Mouse (Mus musculus): ENCODE data around the gene Thpo. TPM values are rescaled to one million over a fixed set of nuclear protein-coding genes. Genes with fewer than 3 reads are reported as not detected.
A peak's percentile ranks its signal among the peaks of the same experiment; 100 is the strongest.

Gene Thpo
- polyA plus RNA-seq, 1 experiment: 15.8 TPM

DNA sequence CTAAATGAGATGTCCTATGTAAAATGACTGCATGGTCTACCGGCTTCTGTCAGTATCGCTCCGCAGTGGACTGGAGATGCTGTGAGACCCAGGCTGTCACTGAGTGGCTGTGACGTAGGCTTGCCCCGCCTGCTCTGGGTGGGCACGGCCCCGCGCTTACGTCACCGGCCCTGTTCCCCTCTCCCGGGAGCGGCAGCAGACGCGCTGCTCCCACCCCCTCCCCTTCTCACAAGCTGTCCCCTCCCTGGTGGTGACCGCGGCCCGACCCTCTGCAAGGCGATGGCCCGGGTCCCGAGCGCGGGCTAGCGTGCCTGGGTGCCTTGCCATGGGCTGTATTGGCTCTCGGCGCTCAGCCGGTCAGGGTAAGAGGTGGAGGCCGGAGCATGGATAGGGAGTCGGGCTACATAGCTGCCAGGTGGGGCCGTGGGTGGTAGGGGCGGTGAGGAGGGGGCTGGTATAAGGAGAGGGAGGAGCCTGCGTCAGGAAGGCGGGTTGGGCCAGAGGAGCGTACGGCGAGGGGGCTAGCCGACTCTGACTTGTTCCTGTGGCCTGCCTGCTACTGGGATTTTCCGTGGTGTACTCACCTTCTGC lies 41.1 kb downstream of the Thpo start, which contains the start of gene Fam131a:
Fam131a (plus strand) TSS at position 131 of the 591 bp plus-strand sequence.
- DNase-seq: peak; percentile 96 to 97
- H3K4me1 ChIP-seq (ENCODE audit: control insufficient read depth, insufficient read depth, low read length): no peaks in the 10 kb centered on the region
- TF ChIP-seq POLR2A (IDR thresholded peaks at IDR 0.05; ENCODE audit: borderline replicate concordance, insufficient read depth, low read length) (peak; percentile 92), CTCF (IDR thresholded peaks at IDR 0.05; ENCODE audit: borderline replicate concordance, insufficient read depth, low read depth, low read length) (no peak)
- no peaks in the 10 kb centered on the region for H3K27me3 ChIP-seq (ENCODE audit: control insufficient read depth, insufficient read depth, low read length)
- peak within 1 kb of the TSS; percentile 82 for H3K4me3 ChIP-seq (replicated peaks; ENCODE audit: insufficient read depth, low read depth, low read length)
- H3K27ac ChIP-seq (ENCODE audit: insufficient read depth, low read length): peak within 1 kb of the TSS; percentile 90
- 0% methylated on average over 37 of the region's 37 CpGs for WGBS

DNA sequence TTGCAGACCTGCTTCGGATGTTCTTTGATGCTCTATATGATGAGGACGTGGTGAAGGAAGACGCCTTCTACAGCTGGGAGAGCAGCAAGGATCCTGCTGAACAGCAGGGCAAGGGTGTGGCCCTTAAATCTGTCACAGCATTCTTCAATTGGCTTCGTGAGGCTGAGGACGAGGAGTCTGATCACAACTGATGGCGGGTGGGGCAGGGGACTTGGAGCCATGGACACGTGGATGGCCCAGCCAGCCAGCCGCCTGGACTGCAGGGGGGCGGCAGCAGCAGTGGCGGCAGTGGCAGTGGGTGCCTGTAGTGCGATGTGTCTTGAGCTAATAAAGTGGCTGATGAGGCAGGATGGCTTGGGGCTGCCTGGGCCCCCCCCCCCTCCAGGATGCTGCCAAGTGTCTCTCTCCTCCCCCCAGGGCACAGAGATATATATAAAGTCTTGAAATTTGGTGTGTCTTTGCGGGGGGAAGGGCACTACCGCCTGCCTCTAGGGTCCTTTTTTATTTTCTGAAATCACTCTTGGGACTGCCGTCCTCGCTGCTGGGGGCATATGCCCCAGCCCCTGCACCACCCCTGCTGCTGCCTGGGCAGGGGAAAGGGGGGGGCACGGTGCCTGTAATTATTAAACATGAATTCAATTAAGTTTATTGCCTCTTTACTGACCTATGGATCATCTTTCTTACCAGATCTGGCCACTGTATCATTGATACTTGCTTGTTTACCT lies 41.9 kb downstream of the Thpo start:
- H3K27ac ChIP-seq (ENCODE audit: insufficient read depth, low read length): peak overlapping the region; percentile 37
- WGBS: 41% methylated on average over 16 of the region's 16 CpGs
- no peak for TF ChIP-seq CTCF (IDR thresholded peaks at IDR 0.05; ENCODE audit: borderline replicate concordance, insufficient read depth, low read depth, low read length)
- TF ChIP-seq POLR2A (IDR thresholded peaks at IDR 0.05; ENCODE audit: borderline replicate concordance, insufficient read depth, low read length): no peak
- H3K4me1 ChIP-seq (ENCODE audit: control insufficient read depth, insufficient read depth, low read length): no peaks in the 10 kb centered on the region
- H3K27me3 ChIP-seq (ENCODE audit: control insufficient read depth, insufficient read depth, low read length): no peaks in the 10 kb centered on the region
- no peak overlapping the region for H3K4me3 ChIP-seq (replicated peaks; ENCODE audit: insufficient read depth, low read depth, low read length)
- peak; percentile 38 to 39 for DNase-seq

DNA sequence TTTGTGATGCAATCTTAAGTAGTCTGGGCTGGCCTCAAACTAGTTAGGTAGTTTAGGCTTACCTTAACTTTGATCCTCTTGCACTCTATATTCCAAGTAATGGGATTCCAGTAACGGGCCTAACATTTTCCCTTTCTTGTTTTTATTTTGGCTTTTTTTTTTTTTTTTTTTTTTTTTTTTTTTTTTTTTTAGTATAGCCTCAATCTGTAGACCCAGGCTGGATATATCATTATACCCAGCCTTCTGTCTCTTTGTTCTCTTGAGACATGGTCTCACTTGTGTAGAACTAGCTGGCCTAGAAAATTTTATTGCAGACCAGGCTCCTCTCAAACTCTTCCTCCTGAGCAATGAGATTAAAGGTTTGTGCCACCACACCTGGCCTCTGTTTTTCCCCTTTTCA lies 42.7 kb downstream of the Thpo start:
- Histone ChIP-seq H3K4me1 (ENCODE audit: control insufficient read depth, insufficient read depth, low read length) (no peaks in the 10 kb centered on the region), H3K27me3 (ENCODE audit: control insufficient read depth, insufficient read depth, low read length) (no peaks in the 10 kb centered on the region), H3K27ac (ENCODE audit: insufficient read depth, low read length) (no peak overlapping the region), H3K4me3 (replicated peaks; ENCODE audit: insufficient read depth, low read depth, low read length) (no peak overlapping the region)
- DNase-seq: no peak
- TF ChIP-seq POLR2A (IDR thresholded peaks at IDR 0.05; ENCODE audit: borderline replicate concordance, insufficient read depth, low read length) (no peak), CTCF (IDR thresholded peaks at IDR 0.05; ENCODE audit: borderline replicate concordance, insufficient read depth, low read depth, low read length) (no peak)
- 74% methylated on average over 1 of the region's 1 CpGs for WGBS

DNA sequence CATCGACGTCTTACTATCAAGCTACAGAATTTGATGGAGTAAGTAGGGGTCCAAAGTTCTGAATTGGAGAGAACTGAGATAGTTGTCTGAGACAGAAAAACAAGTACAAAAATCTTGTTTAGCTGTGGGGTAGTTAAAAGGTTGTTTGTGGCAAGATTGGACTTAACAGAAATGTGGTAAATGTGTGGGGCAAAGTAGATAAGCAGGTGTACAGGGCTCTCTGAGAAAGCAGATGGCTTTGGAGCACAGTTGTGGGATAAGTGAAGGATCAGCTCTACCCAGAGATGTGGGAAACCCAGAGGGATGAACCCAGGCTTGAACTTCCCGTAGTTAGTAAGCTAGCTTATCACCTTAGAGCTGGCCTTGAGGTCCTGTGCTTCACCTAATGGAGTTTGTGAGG lies 43.5 kb downstream of the Thpo start:
- WGBS: 92% methylated on average over 3 of the region's 3 CpGs

DNA sequence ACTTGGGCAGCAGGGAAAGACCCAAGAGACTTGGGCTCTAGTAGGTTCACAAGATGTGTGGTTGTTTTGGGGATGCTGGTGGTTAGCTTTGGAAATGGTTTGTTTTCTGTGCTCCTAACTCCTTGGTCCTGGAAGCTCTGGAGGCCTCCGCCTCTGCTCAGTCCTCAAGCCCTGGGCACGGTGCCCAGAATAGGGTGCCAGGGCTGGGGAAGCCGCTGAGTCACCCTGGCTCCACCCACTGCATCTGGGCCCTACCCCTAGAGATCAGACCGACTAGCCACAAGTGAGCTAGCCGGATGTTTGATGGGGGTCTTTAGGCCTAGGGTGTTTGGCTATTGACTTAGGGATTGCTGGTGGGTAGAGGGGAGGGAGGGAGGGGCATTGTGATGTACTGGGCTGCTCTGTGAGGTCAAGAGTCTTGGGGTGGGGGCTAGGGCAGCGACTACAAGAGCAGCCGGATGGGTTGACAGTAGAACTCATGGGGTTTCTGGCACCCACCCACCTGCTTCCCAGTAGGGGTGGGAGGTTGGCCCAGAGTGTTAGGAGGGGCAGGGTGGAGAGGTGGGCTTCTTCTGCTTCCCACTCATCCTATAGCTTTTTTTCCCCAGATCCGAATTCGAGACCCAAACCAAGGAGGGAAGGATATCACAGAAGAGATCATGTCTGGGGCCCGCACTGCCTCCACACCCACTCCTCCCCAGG lies 56.2 kb downstream of the Thpo start:
- 25% methylated on average over 10 of the region's 10 CpGs for WGBS
- H3K4me3 ChIP-seq (replicated peaks; ENCODE audit: insufficient read depth, low read depth, low read length): no peak overlapping the region
- H3K27me3 ChIP-seq (ENCODE audit: control insufficient read depth, insufficient read depth, low read length): no peaks in the 10 kb centered on the region
- TF ChIP-seq POLR2A (IDR thresholded peaks at IDR 0.05; ENCODE audit: borderline replicate concordance, insufficient read depth, low read length) (no peak), CTCF (IDR thresholded peaks at IDR 0.05; ENCODE audit: borderline replicate concordance, insufficient read depth, low read depth, low read length) (no peak)
- DNase-seq: peak; percentile 81 to 87
- no peak overlapping the region for H3K27ac ChIP-seq (ENCODE audit: insufficient read depth, low read length)
- H3K4me1 ChIP-seq (ENCODE audit: control insufficient read depth, insufficient read depth, low read length): peaks cover 19% of the 10 kb centered on the region

More for the DNA sequence above, 43.5 kb downstream of the Thpo start:
- TF ChIP-seq CTCF (IDR thresholded peaks at IDR 0.05; ENCODE audit: borderline replicate concordance, insufficient read depth, low read depth, low read length) (no peak), POLR2A (IDR thresholded peaks at IDR 0.05; ENCODE audit: borderline replicate concordance, insufficient read depth, low read length) (no peak)
- Histone ChIP-seq H3K27ac (ENCODE audit: insufficient read depth, low read length) (no peak overlapping the region), H3K4me1 (ENCODE audit: control insufficient read depth, insufficient read depth, low read length) (no peaks in the 10 kb centered on the region), H3K27me3 (ENCODE audit: control insufficient read depth, insufficient read depth, low read length) (no peaks in the 10 kb centered on the region), H3K4me3 (replicated peaks; ENCODE audit: insufficient read depth, low read depth, low read length) (no peak overlapping the region)
- DNase-seq: no peak

DNA sequence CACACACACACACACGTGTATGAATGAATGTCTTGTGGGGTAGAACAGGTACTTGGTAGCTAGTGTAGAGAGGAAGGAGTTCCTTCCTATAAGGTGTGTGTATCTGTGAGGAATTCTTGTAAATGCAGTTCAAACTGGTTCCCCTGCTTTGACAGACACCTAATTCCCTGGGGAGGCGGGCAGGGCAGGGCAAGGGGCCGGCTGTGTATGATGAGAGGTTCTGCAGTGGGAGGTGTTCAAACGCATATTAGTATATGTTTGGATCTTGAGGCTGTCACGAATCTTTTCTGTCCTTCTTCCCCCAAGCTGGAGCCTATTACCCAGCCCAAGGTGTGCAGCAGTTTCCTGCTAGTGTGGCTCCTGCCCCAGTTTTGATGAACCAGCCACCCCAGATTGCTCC lies 56.9 kb downstream of the Thpo start:
- WGBS: 64% methylated on average over 5 of the region's 5 CpGs
- peaks cover 19% of the 10 kb centered on the region for H3K4me1 ChIP-seq (ENCODE audit: control insufficient read depth, insufficient read depth, low read length)
- no peak for DNase-seq
- H3K4me3 ChIP-seq (replicated peaks; ENCODE audit: insufficient read depth, low read depth, low read length): no peak overlapping the region
- H3K27me3 ChIP-seq (ENCODE audit: control insufficient read depth, insufficient read depth, low read length): no peaks in the 10 kb centered on the region
- H3K27ac ChIP-seq (ENCODE audit: insufficient read depth, low read length): no peak overlapping the region
- TF ChIP-seq CTCF (IDR thresholded peaks at IDR 0.05; ENCODE audit: borderline replicate concordance, insufficient read depth, low read depth, low read length) (no peak), POLR2A (IDR thresholded peaks at IDR 0.05; ENCODE audit: borderline replicate concordance, insufficient read depth, low read length) (no peak)

DNA sequence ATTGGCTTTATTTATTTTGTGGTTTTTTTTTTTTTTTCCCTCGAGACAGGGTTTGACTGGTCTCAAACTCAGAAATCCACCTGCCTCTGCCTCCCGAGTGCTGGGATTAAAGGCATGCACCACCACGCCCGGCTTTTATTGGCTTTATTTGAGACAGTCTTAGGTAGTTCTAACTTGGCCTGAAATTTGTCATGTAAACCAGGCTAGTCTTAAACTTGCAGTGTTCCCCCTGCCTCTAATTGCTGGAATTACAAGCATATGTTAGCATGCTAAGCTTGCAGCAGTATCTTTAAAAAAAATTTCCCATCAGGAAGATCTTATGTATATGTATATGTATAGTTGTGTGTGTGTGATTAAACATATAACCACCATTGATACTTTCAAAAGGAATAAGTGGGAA lies 57.6 kb downstream of the Thpo start:
- Histone ChIP-seq H3K27ac (ENCODE audit: insufficient read depth, low read length) (no peak overlapping the region), H3K4me1 (ENCODE audit: control insufficient read depth, insufficient read depth, low read length) (peaks cover 19% of the 10 kb centered on the region), H3K27me3 (ENCODE audit: control insufficient read depth, insufficient read depth, low read length) (no peaks in the 10 kb centered on the region), H3K4me3 (replicated peaks; ENCODE audit: insufficient read depth, low read depth, low read length) (no peak overlapping the region)
- no peak for TF ChIP-seq POLR2A (IDR thresholded peaks at IDR 0.05; ENCODE audit: borderline replicate concordance, insufficient read depth, low read length)
- TF ChIP-seq CTCF (IDR thresholded peaks at IDR 0.05; ENCODE audit: borderline replicate concordance, insufficient read depth, low read depth, low read length): no peak
- 82% methylated on average over 4 of the region's 4 CpGs for WGBS
- DNase-seq: no peak
